Mouse (Mus musculus) testis, adult 2 months (tissue): ENCODE results near the gene Sdr9c7.

Source experiments
- CTCF ChIP-seq: fragments of 200-500 bp; IDR thresholded peaks from 2 replicates; pipeline ENCODE4 v1.5.1; 2012; ENCODE audit warnings: low read depth, mild to moderate bottlenecking, inconsistent platforms, low read length, moderate library complexity; ENCODE audit not compliant: control insufficient read depth, insufficient read depth, insufficient replicate concordance
- POLR2A ChIP-seq: fragments of 200-500 bp; IDR thresholded peaks from 2 replicates; pipeline ENCODE4 v1.6.1; 2012; ENCODE audit warnings: low read depth, mild to moderate bottlenecking, inconsistent platforms, low read length, moderate library complexity; ENCODE audit not compliant: control insufficient read depth

- no peak for TF ChIP-seq POLR2A
- TF ChIP-seq CTCF = no peak
Observed at GRCm38 (mm10) chr10:127903116-127903515, 4.8 kb downstream of the Sdr9c7 start.
